Mouse (Mus musculus): ENCODE results near the gene Rfwd3. TPM values are rescaled to one million over a fixed set of nuclear protein-coding genes. Genes with fewer than 3 reads are reported as not detected.

The Rfwd3 gene
- polyA plus RNA-seq (2015; fragmentation: Nextera tagmentation; extraction: Ambion mirVana), result 17.4 and 30.0 TPM in 2 replicates

DNA sequence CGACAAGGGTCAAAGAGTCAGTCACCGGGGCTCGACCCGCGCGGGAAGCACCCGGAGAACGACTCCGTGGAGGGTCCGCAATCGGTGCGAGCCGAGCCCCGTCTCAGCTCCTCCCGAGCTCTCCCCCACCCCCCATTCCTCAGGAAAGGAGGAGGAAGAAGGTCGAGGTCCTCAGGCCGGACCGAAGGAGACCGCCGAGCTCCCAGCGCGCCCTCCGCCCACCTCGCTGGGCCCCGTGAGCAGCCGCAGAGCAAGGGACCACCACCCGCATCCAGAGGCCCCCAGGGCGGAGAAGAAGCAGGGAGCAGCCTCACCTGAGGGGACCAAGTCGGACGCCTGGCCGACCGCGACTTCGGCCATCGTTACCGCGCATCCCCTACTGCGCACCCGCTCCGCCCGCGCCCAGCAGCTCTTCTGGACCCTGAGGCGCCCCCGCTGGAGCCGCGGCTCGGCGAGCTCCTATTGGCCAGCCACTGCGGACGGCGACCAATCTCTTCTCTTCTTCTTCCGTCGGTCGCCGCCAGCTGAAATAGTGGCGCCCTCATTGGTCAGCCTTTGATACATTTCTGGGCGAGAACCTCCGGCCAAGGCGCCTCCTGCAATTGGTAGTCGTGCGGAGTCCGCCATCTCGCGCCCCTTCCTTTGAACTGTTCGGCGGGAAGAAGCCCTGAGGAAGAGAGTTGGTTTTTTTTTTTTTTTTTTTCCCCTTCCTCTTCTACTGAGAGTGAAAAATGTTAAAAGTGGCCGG, at the start of gene Rfwd3:
Gene Rfwd3, minus strand, starts transcription at position 402 of the 748 bp plus-strand sequence.

DNA sequence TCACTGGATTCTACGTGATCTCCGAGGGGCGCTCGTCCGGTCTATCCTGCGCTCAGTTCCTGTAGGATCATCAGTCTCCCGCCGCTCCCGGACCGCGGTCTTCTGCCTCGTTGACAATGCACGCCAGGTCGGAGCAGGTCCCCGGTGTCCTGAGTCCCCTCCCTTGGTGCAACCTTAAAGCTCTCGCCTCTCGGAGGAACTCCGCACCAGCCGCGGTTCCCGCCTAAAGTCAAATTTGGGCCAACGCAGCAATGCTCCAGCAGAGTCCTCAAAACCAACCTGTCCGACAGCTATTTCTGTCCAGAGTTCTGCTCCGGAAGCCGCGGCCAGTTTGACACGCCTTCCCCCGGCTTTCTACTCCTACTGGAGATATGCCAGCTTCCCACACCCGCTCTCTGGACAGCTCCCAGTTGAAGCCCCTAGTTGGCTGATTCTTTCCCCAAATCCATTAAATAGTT, 37.9 kb upstream of the Rfwd3 start, which contains the start of gene Mlkl:
Gene Mlkl, minus strand, starts transcription at position 288 of the 458 bp plus-strand sequence.

DNA sequence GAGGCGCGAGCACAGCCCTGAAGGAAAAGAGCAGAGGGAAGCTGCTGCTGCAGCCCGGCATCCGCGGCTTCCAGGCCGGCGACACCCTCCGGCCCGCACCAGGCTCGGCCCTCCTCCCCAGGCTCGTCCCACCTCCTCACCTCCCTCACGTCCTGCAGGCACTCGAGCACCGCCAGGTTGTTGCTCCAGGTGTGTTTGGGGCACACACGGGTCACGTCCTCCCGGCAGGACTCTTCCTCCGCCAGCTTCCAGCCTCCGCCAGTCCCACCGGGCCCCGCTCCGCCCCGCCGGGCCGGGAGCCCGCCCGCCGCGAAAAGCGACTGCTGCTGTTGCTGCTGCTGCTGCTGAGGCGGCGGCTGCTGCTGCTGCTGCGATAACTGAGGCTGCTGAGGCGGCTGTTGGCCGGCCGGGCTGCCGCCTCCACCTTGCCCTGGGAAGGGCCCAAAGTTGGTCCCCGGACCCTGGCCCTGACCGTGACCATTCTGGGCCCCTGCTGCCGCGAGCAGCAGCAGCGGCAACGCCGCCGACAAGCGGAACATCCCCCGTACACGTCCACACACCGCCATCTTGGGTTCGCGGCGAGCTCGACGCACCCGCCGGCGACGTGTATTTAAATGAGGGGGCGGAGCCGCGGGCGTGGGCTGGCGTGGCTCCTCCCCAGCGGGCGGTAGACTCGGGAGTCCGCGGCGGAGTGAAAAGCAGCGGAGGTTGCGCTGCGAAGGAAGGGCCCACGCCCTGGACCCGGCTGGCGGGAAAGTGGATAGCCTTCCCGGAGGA, 41.2 kb downstream of the Rfwd3 start, which contains the start of gene Glg1:
Gene Glg1, minus strand, starts transcription at position 586 of the 777 bp plus-strand sequence.

Other genes starting within 250 kb of the Rfwd3 start
- 15.1 and 20.4 TPM in 2 replicates for gene Exosc6, start 243.9 kb downstream of the Rfwd3 start, polyA plus RNA-seq (2015; fragmentation: Nextera tagmentation; extraction: Ambion mirVana)
- gene Clec18a, start 207.8 kb downstream of the Rfwd3 start, polyA plus RNA-seq (2015; fragmentation: Nextera tagmentation; extraction: Ambion mirVana), result 0.20 and 2.9 TPM in 2 replicates
- gene Pdpr, start 205.6 kb downstream of the Rfwd3 start, polyA plus RNA-seq (2015; fragmentation: Nextera tagmentation; extraction: Ambion mirVana), result 6.0 and 8.8 TPM in 2 replicates
- 43.6 and 59.6 TPM in 2 replicates for gene Glg1, start 41.0 kb downstream of the Rfwd3 start, polyA plus RNA-seq (2015; fragmentation: Nextera tagmentation; extraction: Ambion mirVana)
- gene Mlkl, start 38.0 kb upstream of the Rfwd3 start, polyA plus RNA-seq (2015; fragmentation: Nextera tagmentation; extraction: Ambion mirVana), result 8.9 and 19.6 TPM in 2 replicates
- 0.14 TPM in 1 of 2 replicates, not detected in the other for gene Fa2h, start 93.6 kb upstream of the Rfwd3 start, polyA plus RNA-seq (2015; fragmentation: Nextera tagmentation; extraction: Ambion mirVana)
- 3.1 and 4.4 TPM in 2 replicates for gene Wdr59, start 221.9 kb upstream of the Rfwd3 start, polyA plus RNA-seq (2015; fragmentation: Nextera tagmentation; extraction: Ambion mirVana)
- 26.8 and 27.8 TPM in 2 replicates for gene Znrf1, start 235.9 kb upstream of the Rfwd3 start, polyA plus RNA-seq (2015; fragmentation: Nextera tagmentation; extraction: Ambion mirVana)

Data from adrenal gland, postnatal 0 days (tissue).